Mouse (Mus musculus) thymus, postnatal 36 days (tissue): Measurements from ENCODE around the gene Anxa9.

ENCODE experiments used
- DNase-seq, 2 experiments: peaks; one replicate each; pipeline ENCODE4 v3.0.0; 2022; ENCODE audit warnings: mixed read lengths in 2 of 2

Gene Anxa9

GRCm38 (mm10) chr3:95313476-95313875 lies 6.5 kb upstream of the Anxa9 start:
- no peak for DNase-seq

- DNase-seq = no peak
These were observed 5.6 kb upstream of the Anxa9 start for GRCm38 (mm10) chr3:95312623-95313022.

GRCm38 (mm10) chr3:95310968-95311882 lies 4.2 kb upstream of the Anxa9 start:
- peak; percentile 49 to 50 for DNase-seq

- no peak for DNase-seq
These were observed 3.5 kb upstream of the Anxa9 start for GRCm38 (mm10) chr3:95310496-95310895.

GRCm38 (mm10) chr3:95306244-95306643 lies 732 bp downstream of the Anxa9 start:
- no peak for DNase-seq

GRCm38 (mm10) chr3:95301204-95301796 lies 5.7 kb downstream of the Anxa9 start:
- no peak for DNase-seq

- DNase-seq = no peak
These were observed 9.0 kb downstream of the Anxa9 start for GRCm38 (mm10) chr3:95298018-95298417.

- peak; percentile 48 to 52 for DNase-seq
These were observed 10.9 kb downstream of the Anxa9 start for GRCm38 (mm10) chr3:95296103-95296469.

GRCm38 (mm10) chr3:95295321-95296102 lies 11.5 kb downstream of the Anxa9 start:
- DNase-seq = no peak

GRCm38 (mm10) chr3:95294718-95295117 lies 12.3 kb downstream of the Anxa9 start:
- DNase-seq = no peak

- no peak for DNase-seq
These were observed 12.7 kb downstream of the Anxa9 start for GRCm38 (mm10) chr3:95294316-95294715.

- no peak for DNase-seq
These were observed 13.4 kb downstream of the Anxa9 start for GRCm38 (mm10) chr3:95293537-95293936.

- no peak for DNase-seq
These were observed 14.1 kb downstream of the Anxa9 start for GRCm38 (mm10) chr3:95292899-95293298.

- DNase-seq = no peak
These were observed 15.9 kb downstream of the Anxa9 start for GRCm38 (mm10) chr3:95291041-95291440.

GRCm38 (mm10) chr3:95290156-95290555 lies 16.8 kb downstream of the Anxa9 start:
- no peak for DNase-seq

- no peak for DNase-seq
These were observed 17.6 kb downstream of the Anxa9 start for GRCm38 (mm10) chr3:95289419-95289818.

GRCm38 (mm10) chr3:95287541-95287940 lies 19.4 kb downstream of the Anxa9 start:
- DNase-seq = no peak

GRCm38 (mm10) chr3:95286510-95286909 lies 20.5 kb downstream of the Anxa9 start:
- DNase-seq = no peak

- DNase-seq = no peak
These were observed 21.0 kb downstream of the Anxa9 start for GRCm38 (mm10) chr3:95286011-95286410.

- no peak for DNase-seq
These were observed 21.6 kb downstream of the Anxa9 start for GRCm38 (mm10) chr3:95285390-95285789.

- DNase-seq = no peak
These were observed 22.3 kb downstream of the Anxa9 start for GRCm38 (mm10) chr3:95284501-95285281.

GRCm38 (mm10) chr3:95284062-95284461 lies 22.9 kb downstream of the Anxa9 start:
- peak in 1 of 2 experiments; percentile 11 for DNase-seq

- no peak for DNase-seq
These were observed 23.4 kb downstream of the Anxa9 start for GRCm38 (mm10) chr3:95283589-95283941.
